In genomic region chr1:61373661-61374491, GRCm38 (mm10) we compare ENCODE assay signal across 9 mouse cellular contexts.
DNase-seq lines count a peak whose midpoint lies in the region; ATAC-seq lines count a peak whose summit lies in the region.
"Had no signal": no experiment of that assay in that cellular context is flagged by ENCODE, and none has a peak within 500 bp of the region (broad histone marks: within the 10 kb centered on the region; RNA-seq: fewer than 3 reads in every experiment).

No protein-coding gene starts in this region.

- no peak overlapping the region for H3K9ac ChIP-seq in midbrain, embryonic 11.5 days (ENCODE audit: low read length)
- H3K9ac ChIP-seq in midbrain, embryonic 13.5 days (replicated peaks): no peak overlapping the region
- no peak overlapping the region for H3K9ac ChIP-seq in liver, embryonic 11.5 days (ENCODE audit: low read depth, low read length)
- H3K9ac ChIP-seq in stomach, embryonic 16.5 days (ENCODE audit: low read length): no peak overlapping the region
- no peak overlapping the region for H3K9ac ChIP-seq in forebrain, embryonic 15.5 days (replicated peaks)

- no peaks in the 10 kb centered on the region for H3K9me3 ChIP-seq in midbrain, embryonic 11.5 days (ENCODE audit: control insufficient read depth, low read length)
- peaks cover 3% of the 10 kb centered on the region; the same call in 1 of the 2 replicates for H3K9me3 ChIP-seq in midbrain, embryonic 13.5 days
- peaks cover 2% of the 10 kb centered on the region; the same call in 1 of the 2 replicates for H3K9me3 ChIP-seq in liver, embryonic 11.5 days (ENCODE audit: control insufficient read depth, low read length)
- H3K9me3 ChIP-seq in stomach, embryonic 16.5 days (replicated peaks; ENCODE audit: control insufficient read depth, low read length): peaks cover 3% of the 10 kb centered on the region; the same call in 1 of the 2 replicates
- H3K9me3 ChIP-seq in forebrain, embryonic 15.5 days: no peaks in the 10 kb centered on the region
- H3K9me3 ChIP-seq: G1E had no signal

- H3K27me3 ChIP-seq in midbrain, embryonic 11.5 days (ENCODE audit: control insufficient read depth, insufficient read depth, low read length): no peaks in the 10 kb centered on the region
- peaks cover 3% of the 10 kb centered on the region; the same call in 1 of the 2 replicates for H3K27me3 ChIP-seq in midbrain, embryonic 13.5 days
- H3K27me3 ChIP-seq in liver, embryonic 11.5 days (replicated peaks; ENCODE audit: control insufficient read depth, insufficient read depth, low read length): no peaks in the 10 kb centered on the region
- no peaks in the 10 kb centered on the region for H3K27me3 ChIP-seq in stomach, embryonic 16.5 days (ENCODE audit: control insufficient read depth, insufficient read depth, low read length)
- no peaks in the 10 kb centered on the region for H3K27me3 ChIP-seq in forebrain, embryonic 15.5 days

- intact Hi-C loops in heart, postnatal 25 days (cut with DNase I): loop anchor here (10.0 kb wide), 1 partner anchor 1591 kb away; no protein-coding TSS in a partner anchor

- H3K4me1 ChIP-seq in midbrain, embryonic 11.5 days (ENCODE audit: control insufficient read depth, insufficient read depth, low read length): no peaks in the 10 kb centered on the region
- H3K4me1 ChIP-seq in midbrain, embryonic 13.5 days (replicated peaks): peaks cover 7% of the 10 kb centered on the region; the same call in 1 of the 2 replicates
- peaks cover 2% of the 10 kb centered on the region for H3K4me1 ChIP-seq in liver, embryonic 11.5 days (replicated peaks; ENCODE audit: control insufficient read depth, insufficient read depth, low read length)
- peaks cover 18% of the 10 kb centered on the region for H3K4me1 ChIP-seq in stomach, embryonic 16.5 days (ENCODE audit: control insufficient read depth, insufficient read depth, low read length)
- peaks cover 6% of the 10 kb centered on the region for H3K4me1 ChIP-seq in forebrain, embryonic 15.5 days

- no peaks in the 10 kb centered on the region for H3K36me3 ChIP-seq in midbrain, embryonic 11.5 days (ENCODE audit: control insufficient read depth, insufficient read depth, low read length)
- no peaks in the 10 kb centered on the region for H3K36me3 ChIP-seq in midbrain, embryonic 13.5 days
- no peaks in the 10 kb centered on the region for H3K36me3 ChIP-seq in liver, embryonic 11.5 days (ENCODE audit: control insufficient read depth, insufficient read depth, low read length)
- H3K36me3 ChIP-seq in stomach, embryonic 16.5 days (ENCODE audit: control insufficient read depth, insufficient read depth, low read length): no peaks in the 10 kb centered on the region
- no peaks in the 10 kb centered on the region for H3K36me3 ChIP-seq in forebrain, embryonic 15.5 days
- H3K36me3 ChIP-seq: G1E had no signal

- 82% methylated on average over 17 of the region's 17 CpGs for WGBS in midbrain, embryonic 11.5 days
- 83% methylated on average over 17 of the region's 17 CpGs for WGBS in midbrain, embryonic 13.5 days
- WGBS in liver, embryonic 11.5 days: 49% methylated on average over 17 of the region's 17 CpGs
- WGBS in stomach, embryonic 16.5 days: 53% methylated on average over 17 of the region's 17 CpGs
- 79% methylated on average over 17 of the region's 17 CpGs for WGBS in forebrain, embryonic 15.5 days

- no peak overlapping the region for H3K27ac ChIP-seq in midbrain, embryonic 11.5 days (ENCODE audit: low read depth, low read length)
- H3K27ac ChIP-seq in midbrain, embryonic 13.5 days: no peak overlapping the region
- H3K27ac ChIP-seq in liver, embryonic 11.5 days (ENCODE audit: low read depth, low read length): 0 out of 2 replicates have a peak overlapping the region, but pooled peaks have one; percentile 9
- H3K27ac ChIP-seq in stomach, embryonic 16.5 days (ENCODE audit: low read length): no peak overlapping the region
- no peak overlapping the region for H3K27ac ChIP-seq in forebrain, embryonic 15.5 days (replicated peaks)

- ATAC-seq in midbrain, embryonic 11.5 days (ENCODE audit: low FRiP score): no peak
- no peak for ATAC-seq in midbrain, embryonic 13.5 days
- peak; percentile 23 for ATAC-seq in liver, embryonic 11.5 days (replicated peaks; ENCODE audit: low FRiP score)
- ATAC-seq in stomach, embryonic 16.5 days (ENCODE audit: insufficient read depth, low FRiP score): peak; percentile 49; the same call in 1 of the 2 replicates
- no peak for ATAC-seq in forebrain, embryonic 15.5 days (replicated peaks)

- H3K4me2 ChIP-seq in midbrain, embryonic 11.5 days: no peak overlapping the region
- H3K4me2 ChIP-seq in midbrain, embryonic 13.5 days (replicated peaks): no peak overlapping the region
- peak overlapping the region; percentile 21; the same call in 1 of the 2 replicates for H3K4me2 ChIP-seq in liver, embryonic 11.5 days
- H3K4me2 ChIP-seq in stomach, embryonic 16.5 days (ENCODE audit: low read depth, low read length): no peak overlapping the region
- no peak overlapping the region for H3K4me2 ChIP-seq in forebrain, embryonic 15.5 days (replicated peaks)

- peak; percentile 66 for DNase-seq in midbrain, embryonic 11.5 days (ENCODE audit: low spot score, missing footprints)
- peak; percentile 61 for DNase-seq in heart, postnatal 25 days (ENCODE audit: low spot score)
- DNase-seq in liver, embryonic 11.5 days (ENCODE audit: low spot score): no peak
- no peak for DNase-seq in embryo, embryonic 11 days
- no peak for DNase-seq in layer of hippocampus, adult 8-10 months (ENCODE audit: low spot score in 2 of 2)

- H3K4me3 ChIP-seq in midbrain, embryonic 11.5 days (ENCODE audit: low read depth, low read length): no peak overlapping the region
- no peak overlapping the region for H3K4me3 ChIP-seq in midbrain, embryonic 13.5 days (replicated peaks)
- H3K4me3 ChIP-seq in liver, embryonic 11.5 days (ENCODE audit: low read depth, low read length): no peak overlapping the region
- no peak overlapping the region for H3K4me3 ChIP-seq in stomach, embryonic 16.5 days (replicated peaks; ENCODE audit: low read length)
- no peak overlapping the region for H3K4me3 ChIP-seq in forebrain, embryonic 15.5 days

Comparison
In these comparisons a context has a peak if more than half of its experiments do, and no peak if none do; other contexts are left out.
1. ATAC-seq: peak in liver, embryonic 11.5 days (single experiment) and stomach, embryonic 16.5 days (single experiment); none in midbrain, embryonic 11.5 days (single experiment), midbrain, embryonic 13.5 days (single experiment) and forebrain, embryonic 15.5 days (single experiment).
2. DNase-seq: peak in midbrain, embryonic 11.5 days (single experiment) and heart, postnatal 25 days (single experiment); none in liver, embryonic 11.5 days (single experiment), embryo, embryonic 11 days (single experiment) and layer of hippocampus, adult 8-10 months (0 of 2).